Mouse (Mus musculus): ENCODE results near the gene Stk11. TPM values are rescaled to one million over a fixed set of nuclear protein-coding genes. Genes with fewer than 3 reads are reported as not detected.
"Not testable (repeated sequence)": the region's sequence is repeated elsewhere in the genome, so short reads cannot be mapped to it uniquely, and the experiment has no call there.

The Stk11 gene
- polyA plus RNA-seq, 2 experiments: 17.4 to 88.8 TPM

DNA sequence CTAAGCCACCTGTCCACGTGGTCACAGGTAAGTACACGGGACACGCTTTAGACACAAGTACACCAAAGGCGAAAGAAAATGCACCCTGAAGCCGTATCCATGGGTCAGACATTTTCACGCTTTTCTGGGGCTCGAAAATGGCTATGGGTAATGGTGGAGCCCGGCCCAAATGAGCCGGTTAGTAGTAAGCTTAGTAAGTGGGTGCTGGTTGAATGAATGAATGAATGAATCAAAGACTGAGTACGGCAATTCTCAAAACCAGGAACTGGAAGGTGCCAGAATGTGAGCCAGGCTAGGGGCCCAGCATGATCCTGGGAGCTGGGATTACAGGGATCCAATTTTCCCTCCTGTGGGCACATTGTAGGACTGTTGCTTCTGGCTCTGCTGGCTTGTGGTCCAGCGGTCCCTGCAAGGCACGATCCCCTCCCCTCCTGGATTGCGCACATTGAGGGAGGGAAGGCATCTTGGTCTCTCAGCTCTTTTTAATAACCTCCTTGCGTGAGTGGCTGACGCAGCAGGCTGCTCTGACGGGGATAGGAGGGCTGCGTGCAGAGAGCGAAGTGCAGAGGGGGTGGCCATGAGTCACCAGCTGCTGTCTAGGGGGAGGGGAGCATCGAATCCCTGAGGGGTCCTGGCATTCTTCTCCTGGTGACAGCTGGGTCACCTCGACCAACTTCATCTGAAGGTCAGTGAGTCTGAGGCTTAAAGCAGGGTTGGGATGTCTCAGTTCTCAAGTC, 50.0 kb downstream of the Stk11 start, which contains the start of gene Cirbp:
TSS of gene Cirbp (plus strand) at position 594 of the 737 bp plus-strand sequence.
- TF ChIP-seq EP300 (IDR thresholded peaks at IDR 0.05; ENCODE audit: low read depth): no peak
- TF ChIP-seq CTCF (IDR thresholded peaks at IDR 0.05; ENCODE audit: low read depth): no peak
- Histone ChIP-seq H3K36me3 (replicated peaks; ENCODE audit: control insufficient read depth, insufficient read depth, low read depth) (peaks cover 7% of the 10 kb centered on the region), H3K9me3 (ENCODE audit: control insufficient read depth, low read length) (no peaks in the 10 kb centered on the region), H3K4me3 (ENCODE audit: insufficient read depth in 1 of 2, low read depth in 2 of 2, low read length in 2 of 2) (peak within 1 kb of the TSS; percentile 49 to 56), H3K9ac (replicated peaks) (peak within 1 kb of the TSS; percentile 34), H3K27ac (peak within 1 kb of the TSS; percentile 79), H3K27me3 (ENCODE audit: control insufficient read depth, insufficient read depth, low read length) (no peaks in the 10 kb centered on the region), H3K4me2 (ENCODE audit: low read depth) (peak within 1 kb of the TSS; percentile 85), H3K4me1 (replicated peaks; ENCODE audit: control insufficient read depth in 2 of 2, insufficient read depth in 2 of 2, low read length in 1 of 2) (peaks cover 40 to 46% of the 10 kb centered on the region in 2 experiments)
- WGBS (ENCODE audit: insufficient replicate concordance): 34% methylated on average over 20 of the region's 20 CpGs
- ATAC-seq (ENCODE audit: insufficient read depth) (no peak), DNase-seq (ENCODE audit: low read depth in 3 of 3, low spot score in 3 of 3) (no peak)

DNA sequence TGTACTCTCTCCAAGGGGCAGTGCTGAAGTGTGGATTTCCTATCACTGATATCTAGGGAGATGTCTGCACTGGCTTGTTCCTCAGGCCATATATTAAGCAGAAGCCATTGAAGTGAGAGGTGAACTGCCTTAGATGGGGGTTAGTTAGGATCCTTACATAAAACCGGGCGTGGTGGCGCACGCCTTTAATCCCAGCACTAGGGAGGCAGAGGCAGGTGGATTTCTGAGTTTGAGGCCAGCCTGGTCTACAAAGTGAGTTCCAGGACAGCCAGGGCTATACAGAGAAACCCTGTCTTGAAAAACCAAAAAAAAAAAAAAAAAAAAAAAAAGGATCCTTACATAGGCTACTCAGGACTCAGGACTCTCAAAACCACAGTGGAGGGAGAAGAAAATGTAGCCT, 50.5 kb downstream of the Stk11 start:
- H3K4me1 ChIP-seq (replicated peaks; ENCODE audit: control insufficient read depth in 2 of 2, insufficient read depth in 2 of 2, low read length in 1 of 2): peaks cover 34 to 41% of the 10 kb centered on the region in 2 experiments
- not testable (repeated sequence) for DNase-seq (ENCODE audit: low read depth in 3 of 3, low spot score in 3 of 3); H3K9ac ChIP-seq (replicated peaks); H3K27ac ChIP-seq; H3K9me3 ChIP-seq (ENCODE audit: control insufficient read depth, low read length); H3K4me3 ChIP-seq (ENCODE audit: insufficient read depth in 1 of 2, low read depth in 2 of 2, low read length in 2 of 2); ATAC-seq (ENCODE audit: insufficient read depth); H3K27me3 ChIP-seq (ENCODE audit: control insufficient read depth, insufficient read depth, low read length); H3K4me2 ChIP-seq (ENCODE audit: low read depth)
- 82% methylated on average over 4 of the region's 4 CpGs for WGBS (ENCODE audit: insufficient replicate concordance)
- H3K36me3 ChIP-seq (replicated peaks; ENCODE audit: control insufficient read depth, insufficient read depth, low read depth): peaks cover 13% of the 10 kb centered on the region

DNA sequence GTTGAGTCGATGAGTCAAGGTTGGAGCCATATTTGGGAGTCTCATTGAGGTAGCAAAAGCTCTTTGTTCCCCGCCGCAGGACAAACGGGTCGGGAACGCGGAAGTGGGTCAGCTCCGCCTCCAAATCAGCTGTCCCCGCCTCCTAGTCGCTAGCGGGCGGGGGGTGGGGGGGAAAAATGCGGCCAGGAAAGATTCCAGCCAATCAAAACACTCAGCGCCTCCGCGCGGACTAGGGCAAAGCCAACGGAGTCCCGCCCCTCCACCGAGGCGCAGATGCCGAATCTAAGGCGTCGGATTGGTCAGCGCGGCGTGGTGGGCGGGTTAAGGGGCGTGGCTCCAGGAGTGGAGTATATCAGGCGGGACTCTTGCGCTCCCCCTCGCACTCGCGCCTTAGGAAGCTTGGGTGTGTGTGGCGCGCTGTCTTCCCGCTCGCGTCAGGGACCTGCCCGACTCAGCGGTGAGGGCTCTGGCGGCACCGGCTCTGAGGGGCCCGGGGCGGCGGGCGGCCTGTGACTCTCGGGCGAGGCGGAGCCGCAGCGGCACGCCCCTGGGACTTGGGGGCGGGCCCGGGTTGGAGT, 51.9 kb downstream of the Stk11 start:
- H3K27ac ChIP-seq: peak overlapping the region; percentile 88
- peaks cover 26 to 31% of the 10 kb centered on the region in 2 experiments for H3K4me1 ChIP-seq (replicated peaks; ENCODE audit: control insufficient read depth in 2 of 2, insufficient read depth in 2 of 2, low read length in 1 of 2)
- H3K4me3 ChIP-seq (ENCODE audit: insufficient read depth in 1 of 2, low read depth in 2 of 2, low read length in 2 of 2): peak overlapping the region; percentile 76 to 84
- 0% methylated on average over 55 of the region's 55 CpGs for WGBS (ENCODE audit: insufficient replicate concordance)
- no peaks in the 10 kb centered on the region; the same call in 1 of the 2 replicates for H3K9me3 ChIP-seq (ENCODE audit: control insufficient read depth, low read length)
- TF ChIP-seq CTCF (IDR thresholded peaks at IDR 0.05; ENCODE audit: low read depth): no peak
- TF ChIP-seq EP300 (IDR thresholded peaks at IDR 0.05; ENCODE audit: low read depth): no peak
- peak overlapping the region; percentile 88 for H3K9ac ChIP-seq (replicated peaks)
- DNase-seq (ENCODE audit: low read depth in 3 of 3, low spot score in 3 of 3) (peak; percentile 98), ATAC-seq (ENCODE audit: insufficient read depth) (peak; percentile 85)
- H3K4me2 ChIP-seq (ENCODE audit: low read depth): peak overlapping the region; percentile 85
- H3K36me3 ChIP-seq (replicated peaks; ENCODE audit: control insufficient read depth, insufficient read depth, low read depth): peaks cover 19% of the 10 kb centered on the region
- H3K27me3 ChIP-seq (ENCODE audit: control insufficient read depth, insufficient read depth, low read length): no peaks in the 10 kb centered on the region

DNA sequence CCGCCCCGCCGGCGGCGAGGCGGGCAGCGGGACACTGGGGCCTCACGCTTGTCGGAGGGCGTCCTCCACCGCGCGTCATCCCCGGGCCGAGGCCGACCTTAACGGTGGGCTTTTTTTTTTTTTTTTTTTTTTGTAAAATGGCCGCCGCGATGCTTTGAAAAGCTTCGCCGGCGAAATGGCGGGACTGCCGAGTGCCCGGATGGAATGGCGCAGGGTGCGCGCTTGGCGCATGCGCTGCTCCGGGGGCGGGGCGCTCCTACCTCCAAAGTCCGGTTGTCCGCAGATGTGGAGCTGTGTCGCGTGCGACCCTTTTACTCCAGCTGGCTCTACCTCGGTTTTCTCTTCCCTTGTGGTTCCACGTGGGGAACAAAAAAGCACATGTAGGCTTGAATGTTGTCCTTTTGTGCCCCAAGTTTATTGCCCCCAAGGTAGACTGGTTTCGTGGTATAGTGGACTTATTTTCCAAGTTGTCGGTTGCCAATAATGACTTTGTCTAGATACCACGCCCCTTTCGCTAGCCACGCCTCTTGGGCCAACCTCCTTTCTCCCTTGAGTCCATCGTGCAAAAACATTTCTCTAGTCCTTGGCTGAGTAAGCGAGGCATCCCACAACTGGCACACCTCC, 52.5 kb downstream of the Stk11 start:
- Histone ChIP-seq H3K27me3 (ENCODE audit: control insufficient read depth, insufficient read depth, low read length) (no peaks in the 10 kb centered on the region), H3K9ac (replicated peaks) (peak overlapping the region; percentile 88), H3K4me2 (ENCODE audit: low read depth) (peak overlapping the region; percentile 85), H3K4me3 (ENCODE audit: insufficient read depth in 1 of 2, low read depth in 2 of 2, low read length in 2 of 2) (peak overlapping the region; percentile 76 to 84), H3K36me3 (replicated peaks; ENCODE audit: control insufficient read depth, insufficient read depth, low read depth) (peaks cover 19% of the 10 kb centered on the region), H3K9me3 (ENCODE audit: control insufficient read depth, low read length) (no peaks in the 10 kb centered on the region; the same call in 1 of the 2 replicates), H3K27ac (peak overlapping the region; percentile 88), H3K4me1 (replicated peaks; ENCODE audit: control insufficient read depth in 2 of 2, insufficient read depth in 2 of 2, low read length in 1 of 2) (peaks cover 27 to 28% of the 10 kb centered on the region in 2 experiments)
- peak; percentile 82 to 87 (median 84) for DNase-seq (ENCODE audit: low read depth in 3 of 3, low spot score in 3 of 3)
- peak; percentile 61 for ATAC-seq (ENCODE audit: insufficient read depth)
- TF ChIP-seq EP300 (IDR thresholded peaks at IDR 0.05; ENCODE audit: low read depth) (no peak), CTCF (IDR thresholded peaks at IDR 0.05; ENCODE audit: low read depth) (no peak)
- under 1% methylated on average over 48 of the region's 48 CpGs for WGBS (ENCODE audit: insufficient replicate concordance)

DNA sequence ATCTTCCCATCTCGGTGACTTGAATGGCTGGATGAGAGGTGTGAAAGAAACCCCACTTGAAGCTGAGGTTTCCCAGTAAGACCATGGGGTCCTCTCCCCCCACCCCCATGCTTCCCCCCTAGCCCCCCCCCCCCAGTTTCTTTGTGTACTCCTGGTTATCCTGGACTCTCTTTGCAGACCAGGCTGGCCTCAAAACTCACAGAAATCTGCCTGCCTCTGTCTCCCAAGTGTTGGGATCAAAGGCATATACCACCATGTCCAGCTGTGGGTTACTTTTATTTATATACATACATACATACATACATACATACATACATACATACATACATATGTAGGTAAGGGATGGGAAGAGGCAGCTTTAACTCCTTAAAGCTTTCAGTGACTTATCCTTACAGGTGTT, 53.5 kb downstream of the Stk11 start:
- TF ChIP-seq EP300 (IDR thresholded peaks at IDR 0.05; ENCODE audit: low read depth): no peak
- no peak for TF ChIP-seq CTCF (IDR thresholded peaks at IDR 0.05; ENCODE audit: low read depth)
- DNase-seq (ENCODE audit: low read depth in 3 of 3, low spot score in 3 of 3) (no peak), ATAC-seq (ENCODE audit: insufficient read depth) (no peak)
- H3K27me3 ChIP-seq (ENCODE audit: control insufficient read depth, insufficient read depth, low read length): no peaks in the 10 kb centered on the region
- peak overlapping the region in 1 of 2 experiments; percentile 76; a peak in 1 of 4 replicates for H3K4me3 ChIP-seq (ENCODE audit: insufficient read depth in 1 of 2, low read depth in 2 of 2, low read length in 2 of 2)
- H3K4me1 ChIP-seq (replicated peaks; ENCODE audit: control insufficient read depth in 2 of 2, insufficient read depth in 2 of 2, low read length in 1 of 2): peaks cover 27 to 32% of the 10 kb centered on the region in 2 experiments
- H3K9ac ChIP-seq (replicated peaks): no peak overlapping the region; the same call in 1 of the 2 replicates
- peak overlapping the region; percentile 88; the same call in 1 of the 2 replicates for H3K27ac ChIP-seq
- H3K36me3 ChIP-seq (replicated peaks; ENCODE audit: control insufficient read depth, insufficient read depth, low read depth): peaks cover 19% of the 10 kb centered on the region
- 56% methylated on average over 1 of the region's 1 CpGs for WGBS (ENCODE audit: insufficient replicate concordance)
- H3K9me3 ChIP-seq (ENCODE audit: control insufficient read depth, low read length): no peaks in the 10 kb centered on the region; the same call in 1 of the 2 replicates
- H3K4me2 ChIP-seq (ENCODE audit: low read depth): peak overlapping the region; percentile 85
